Mouse (Mus musculus) megakaryocyte-erythroid progenitor cell, adult 5-6 weeks (primary cell): Measurements from ENCODE around the gene Lemd2. TPM values are rescaled to one million over a fixed set of nuclear protein-coding genes. Genes with fewer than 3 reads are reported as not detected.

Experiments
- total RNA-seq, 2 experiments: library from RNA; stranded (forward) in 1 of 2; stranded (reverse) in 1 of 2; fragments of 200-1000, 215-1000 nt in 1 of 2; fragments of >200 nt in 1 of 2; fragmentation: Nextera tagmentation in 1 of 2; gene quantifications; 2 replicates each; pipeline ENCODE4 v1.2.3; 2014 to 2017

Lemd2 gene
- total RNA-seq, 2 experiments from 2014 or later: 26.5 to 31.4 TPM

Other genes with a start within 250 kb of the Lemd2 start
- 5.5 and 14.6 TPM in 2 replicates for gene Zbtb9, start 231.3 kb downstream of the Lemd2 start, total RNA-seq (2014; fragmentation: Nextera tagmentation)
- 18.3 and 22.0 TPM in 2 replicates for gene Zbtb9, start 231.3 kb downstream of the Lemd2 start, total RNA-seq (2017)
- 91.5 and 117 TPM in 2 replicates for gene Bak1, start 175.5 kb downstream of the Lemd2 start, total RNA-seq (2014; fragmentation: Nextera tagmentation)
- gene Bak1, start 175.5 kb downstream of the Lemd2 start, total RNA-seq (2017): 37.5 and 38.6 TPM in 2 replicates
- 3.0 and 4.2 TPM in 2 replicates for gene Itpr3, start 147.2 kb downstream of the Lemd2 start, total RNA-seq (2014; fragmentation: Nextera tagmentation)
- 3.0 and 3.4 TPM in 2 replicates for gene Itpr3, start 147.2 kb downstream of the Lemd2 start, total RNA-seq (2017)
- 180 and 198 TPM in 2 replicates for gene Uqcc2, start 70.6 kb downstream of the Lemd2 start, total RNA-seq (2014; fragmentation: Nextera tagmentation)
- 177 and 204 TPM in 2 replicates for gene Uqcc2, start 70.6 kb downstream of the Lemd2 start, total RNA-seq (2017)
- gene Ip6k3, start 36.7 kb downstream of the Lemd2 start, total RNA-seq (2014; fragmentation: Nextera tagmentation): not detected in 2 replicates
- gene Ip6k3, start 36.7 kb downstream of the Lemd2 start, total RNA-seq (2017): not detected in 2 replicates